Mouse (Mus musculus) liver, embryonic 11.5 days (tissue): ENCODE results near the gene Olfml2b. TPM values are rescaled to one million over a fixed set of nuclear protein-coding genes. Genes with fewer than 3 reads are reported as not detected.

Source experiments
- ATAC-seq: fragments of 200-750 bp; cut with Nextera tagmentation; replicated peaks from 2 replicates; pipeline ENCODE4 v1.8.0; 2017; ENCODE audit warnings: moderate number of reproducible peaks, mild to moderate bottlenecking, moderate TSS enrichment, moderate library complexity; ENCODE audit not compliant: low FRiP score
- DNase-seq: peaks from one replicate; pipeline ENCODE4 v3.0.0-alpha.2; 2017; ENCODE audit warnings: low spot score
- H3K27ac ChIP-seq: fragments of 300-500 bp; sonication (generic); 2 replicates; pipeline ENCODE4 v1.5.1; 2014; ENCODE audit warnings: mild to moderate bottlenecking, low read depth, low read length, control low read depth
- H3K27me3 ChIP-seq: fragments of 300-500 bp; sonication (generic); replicated peaks from 2 replicates; pipeline ENCODE4 v1.6.1; 2014; ENCODE audit warnings: low read length, mixed read lengths; ENCODE audit not compliant: control insufficient read depth, insufficient read depth
- H3K36me3 ChIP-seq: fragments of 300-500 bp; sonication (generic); 2 replicates; pipeline ENCODE4 v1.6.1; 2014; ENCODE audit warnings: mild to moderate bottlenecking, low read length, moderate library complexity, mixed read lengths; ENCODE audit not compliant: control insufficient read depth, insufficient read depth
- H3K4me1 ChIP-seq: fragments of 300-500 bp; sonication (generic); replicated peaks from 2 replicates; pipeline ENCODE4 v1.6.1; 2014; ENCODE audit warnings: low read length, mixed read lengths; ENCODE audit not compliant: control insufficient read depth, insufficient read depth
- H3K4me2 ChIP-seq: fragments of 300-500 bp; sonication (generic); 2 replicates; pipeline ENCODE4 v1.6.1; 2014; ENCODE audit warnings: mild to moderate bottlenecking, control low read depth, moderate library complexity
- H3K4me3 ChIP-seq: fragments of 300-500 bp; sonication (generic); 2 replicates; pipeline ENCODE4 v1.5.1; 2014; ENCODE audit warnings: low read depth, low read length, control low read depth
- H3K9ac ChIP-seq: fragments of 300-500 bp; sonication (generic); 2 replicates; pipeline ENCODE4 v1.6.1; 2014; ENCODE audit warnings: low read depth, low read length, control low read depth
- H3K9me3 ChIP-seq: fragments of 300-500 bp; sonication (generic); 2 replicates; pipeline ENCODE4 v1.6.1; 2016; ENCODE audit warnings: low read length, inconsistent platforms, mixed read lengths; ENCODE audit not compliant: control insufficient read depth
- WGBS: fragments of 180-500 bp; shearing (Covaris S2); extraction: QIAGEN DNeasy Blood & Tissue Kit; methylation state at CpG from one replicate; pipeline ENCODE4 v1.1.7; 2014; 5-methylcytosine and 5-hydroxymethylcytosine counted together
- polyA plus RNA-seq: library from polyadenylated mRNA; unstranded; fragments of >200 nt; fragmentation: Nextera tagmentation; extraction: Ambion mirVana; gene quantifications from 2 replicates; pipeline ENCODE4 v1.2.1, GENCODE M21; 2014

The Olfml2b gene
- polyA plus RNA-seq, 1 experiment from 2014 or later, result 5.7 TPM

GRCm38 (mm10) chr1:170632856-170633255 lies 11.5 kb upstream of the Olfml2b start:
- H3K4me3 ChIP-seq, result no peak overlapping the region
- no peaks in the 10 kb centered on the region for H3K9me3 ChIP-seq
- no peak for DNase-seq
- H3K27ac ChIP-seq, result no peak overlapping the region
- no peaks in the 10 kb centered on the region for H3K4me1 ChIP-seq
- no peak overlapping the region for H3K4me2 ChIP-seq
- H3K36me3 ChIP-seq, result no peaks in the 10 kb centered on the region
- ATAC-seq, result no peak
- 64% methylated on average over 4 of the region's 4 CpGs for WGBS
- no peak overlapping the region for H3K9ac ChIP-seq
- H3K27me3 ChIP-seq, result no peaks in the 10 kb centered on the region

- H3K36me3 ChIP-seq, result no peaks in the 10 kb centered on the region
These were observed 5.4 kb upstream of the Olfml2b start for GRCm38 (mm10) chr1:170638941-170639340.

DNA sequence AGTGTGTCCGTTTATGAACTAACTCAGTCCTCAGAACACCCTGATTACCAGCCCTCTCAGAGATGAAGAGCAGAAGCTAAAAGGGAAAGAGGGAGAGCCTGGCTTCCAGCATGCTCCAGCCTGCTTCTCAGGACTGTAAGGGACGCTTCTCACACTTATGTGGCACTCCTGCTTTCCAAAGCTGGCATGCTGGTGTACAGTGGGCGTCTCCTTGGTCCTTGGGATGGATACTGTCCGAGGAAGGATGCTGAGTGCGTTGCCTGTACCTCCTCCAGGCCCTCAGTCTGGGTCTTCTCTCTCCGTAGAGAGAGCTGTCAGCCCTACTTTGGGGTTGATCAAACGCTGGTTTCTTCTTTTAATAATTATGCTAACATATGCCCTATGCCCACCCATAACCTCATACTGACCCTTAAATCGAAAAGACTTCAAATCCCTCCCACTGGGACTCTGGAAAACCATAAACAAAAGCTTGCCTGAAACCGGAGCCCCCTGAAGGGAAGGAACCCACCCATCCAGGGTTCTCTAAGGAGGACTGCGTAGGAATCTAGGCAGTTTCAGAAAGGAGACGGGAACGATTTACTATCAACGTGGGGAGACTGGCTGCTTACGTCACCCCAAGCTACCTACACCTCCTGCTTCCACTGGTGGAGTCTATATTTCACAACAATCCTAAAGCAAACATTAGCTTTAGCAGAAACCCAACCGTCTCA lies 1.7 kb downstream of the Olfml2b start:
- no peaks in the 10 kb centered on the region for H3K36me3 ChIP-seq
- WGBS, result 54% methylated on average over 15 of the region's 15 CpGs
- no peak overlapping the region for H3K9ac ChIP-seq
- H3K4me1 ChIP-seq, result peaks cover 3% of the 10 kb centered on the region
- H3K4me2 ChIP-seq, result no peak overlapping the region
- H3K4me3 ChIP-seq, result no peak overlapping the region
- DNase-seq (no peak), ATAC-seq (no peak)
- H3K27ac ChIP-seq, result no peak overlapping the region
- H3K27me3 ChIP-seq, result peaks cover 19% of the 10 kb centered on the region
- H3K9me3 ChIP-seq, result no peaks in the 10 kb centered on the region

More at GRCm38 (mm10) chr1:170638941-170639340, 5.4 kb upstream of the Olfml2b start:
- Histone ChIP-seq H3K4me1 (no peaks in the 10 kb centered on the region), H3K4me2 (no peak overlapping the region), H3K9me3 (no peaks in the 10 kb centered on the region), H3K27ac (no peak overlapping the region), H3K4me3 (no peak overlapping the region), H3K9ac (no peak overlapping the region), H3K27me3 (peaks cover 6% of the 10 kb centered on the region)
- DNase-seq, result no peak
- no peak for ATAC-seq
- 74% methylated on average over 7 of the region's 7 CpGs for WGBS

DNA sequence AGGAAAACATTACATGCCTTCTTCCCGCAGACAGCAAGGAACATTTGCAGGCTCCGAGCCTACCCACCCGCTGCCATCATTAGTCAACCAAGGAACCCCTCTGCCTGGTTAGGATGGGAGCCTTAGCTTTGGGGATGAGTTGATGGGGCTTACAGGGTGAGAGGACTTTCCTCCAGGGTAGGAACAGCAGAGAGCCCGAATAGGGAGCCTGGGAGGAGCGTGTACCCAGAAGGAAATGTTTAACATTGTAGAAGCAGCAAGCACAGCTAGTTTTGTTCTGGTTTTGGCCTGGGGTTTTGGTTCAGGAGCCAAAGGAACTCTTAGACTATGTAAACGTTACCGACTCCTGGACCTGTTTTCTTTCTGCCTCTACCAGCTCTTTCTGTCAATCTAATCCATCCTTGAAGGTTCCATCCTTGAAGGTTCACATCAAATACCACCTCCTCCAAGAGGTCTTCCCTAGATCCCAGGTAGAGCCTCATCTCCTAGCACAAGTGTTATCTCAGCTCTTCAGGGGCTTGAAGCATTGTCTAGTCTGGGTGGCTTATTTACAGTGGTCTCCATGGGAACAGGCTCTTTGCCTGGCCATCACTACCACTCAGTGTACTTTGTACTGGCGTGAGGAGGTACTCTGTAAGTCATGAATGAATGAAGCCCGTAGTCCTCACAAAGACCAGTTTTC lies 2.4 kb downstream of the Olfml2b start:
- peaks cover 3% of the 10 kb centered on the region for H3K4me1 ChIP-seq
- no peaks in the 10 kb centered on the region for H3K9me3 ChIP-seq
- no peak overlapping the region for H3K9ac ChIP-seq
- ATAC-seq (no peak), DNase-seq (no peak)
- no peak overlapping the region for H3K4me2 ChIP-seq
- no peak overlapping the region for H3K4me3 ChIP-seq
- H3K27ac ChIP-seq, result no peak overlapping the region
- peaks cover 19% of the 10 kb centered on the region for H3K27me3 ChIP-seq
- H3K36me3 ChIP-seq, result no peaks in the 10 kb centered on the region
- WGBS, result 78% methylated on average over 9 of the region's 9 CpGs

DNA sequence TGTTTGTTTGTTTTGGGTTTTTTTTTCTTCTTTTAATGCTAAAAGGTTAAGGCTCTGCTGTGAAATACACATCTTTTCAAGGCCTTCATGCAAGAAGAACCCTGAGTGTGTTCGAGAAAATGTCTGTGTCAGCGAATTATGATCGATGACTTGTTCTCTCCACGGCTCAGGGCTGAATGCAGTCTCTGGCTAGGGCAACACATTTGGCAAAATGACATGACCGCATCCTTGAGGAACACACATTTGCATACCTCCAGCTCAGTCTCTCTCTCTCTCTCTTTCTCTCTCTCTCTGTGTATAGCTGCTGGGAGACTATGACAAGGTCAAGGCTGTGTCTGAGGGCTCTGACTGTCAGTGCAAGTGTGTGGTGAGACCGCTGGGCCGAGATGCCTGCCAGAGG lies 3.0 kb downstream of the Olfml2b start:
- 79% methylated on average over 7 of the region's 7 CpGs for WGBS
- H3K36me3 ChIP-seq, result no peaks in the 10 kb centered on the region
- H3K4me2 ChIP-seq, result no peak overlapping the region
- no peaks in the 10 kb centered on the region for H3K9me3 ChIP-seq
- no peak overlapping the region for H3K27ac ChIP-seq
- DNase-seq (no peak), ATAC-seq (no peak)
- H3K27me3 ChIP-seq, result peaks cover 19% of the 10 kb centered on the region
- no peak overlapping the region for H3K4me3 ChIP-seq
- no peak overlapping the region for H3K9ac ChIP-seq
- H3K4me1 ChIP-seq, result peaks cover 3% of the 10 kb centered on the region

- Histone ChIP-seq H3K4me3 (no peak overlapping the region), H3K9me3 (no peaks in the 10 kb centered on the region), H3K36me3 (no peaks in the 10 kb centered on the region), H3K27ac (no peak overlapping the region), H3K4me1 (peaks cover 3% of the 10 kb centered on the region), H3K4me2 (no peak overlapping the region), H3K27me3 (peaks cover 19% of the 10 kb centered on the region), H3K9ac (no peak overlapping the region)
- ATAC-seq (no peak), DNase-seq (no peak)
- WGBS, result 73% methylated on average over 6 of the region's 6 CpGs
These were observed 3.7 kb downstream of the Olfml2b start for GRCm38 (mm10) chr1:170647971-170648514.

- H3K9ac ChIP-seq, result no peak overlapping the region
- H3K27ac ChIP-seq, result no peak overlapping the region
- 58% methylated on average over 6 of the region's 6 CpGs for WGBS
These were observed 6.9 kb downstream of the Olfml2b start for GRCm38 (mm10) chr1:170651046-170651723.

GRCm38 (mm10) chr1:170651989-170652740 lies 7.8 kb downstream of the Olfml2b start:
- no peak overlapping the region for H3K9ac ChIP-seq
- 72% methylated on average over 15 of the region's 15 CpGs for whole genome bisulfite sequencing
- DNase-seq (no peak), ATAC-seq (no peak)
- no peaks in the 10 kb centered on the region for H3K36me3 ChIP-seq
- no peaks in the 10 kb centered on the region for H3K4me1 ChIP-seq
- H3K4me2 ChIP-seq, result no peak overlapping the region
- H3K9me3 ChIP-seq, result no peaks in the 10 kb centered on the region
- no peak overlapping the region for H3K27ac ChIP-seq
- H3K27me3 ChIP-seq, result no peaks in the 10 kb centered on the region
- H3K4me3 ChIP-seq, result no peak overlapping the region

More at GRCm38 (mm10) chr1:170651046-170651723, 6.9 kb downstream of the Olfml2b start:
- ATAC-seq, result no peak
- no peak for DNase-seq
- no peaks in the 10 kb centered on the region for H3K36me3 ChIP-seq
- no peak overlapping the region for H3K4me2 ChIP-seq
- no peak overlapping the region for H3K4me3 ChIP-seq
- H3K9me3 ChIP-seq, result no peaks in the 10 kb centered on the region
- no peaks in the 10 kb centered on the region; the same call in 1 of the 2 replicates for H3K27me3 ChIP-seq
- peaks cover 3% of the 10 kb centered on the region for H3K4me1 ChIP-seq
